Mouse (Mus musculus) heart, adult 2 months (tissue): Measurements from ENCODE around the gene Hs6st1.

Experiments used
- CTCF ChIP-seq: fragments of 200-600 bp; IDR thresholded peaks from 2 replicates; pipeline ENCODE4 v1.8.1; 2022; ENCODE audit warnings: antibody characterized with exemption, mild to moderate bottlenecking, moderate library complexity
- EP300 ChIP-seq: fragments of 200-500 bp; IDR thresholded peaks from 2 replicates; pipeline ENCODE4 v1.6.1; 2011; ENCODE audit warnings: low read depth, low read length, control low read depth; ENCODE audit not compliant: insufficient read depth

DNA sequence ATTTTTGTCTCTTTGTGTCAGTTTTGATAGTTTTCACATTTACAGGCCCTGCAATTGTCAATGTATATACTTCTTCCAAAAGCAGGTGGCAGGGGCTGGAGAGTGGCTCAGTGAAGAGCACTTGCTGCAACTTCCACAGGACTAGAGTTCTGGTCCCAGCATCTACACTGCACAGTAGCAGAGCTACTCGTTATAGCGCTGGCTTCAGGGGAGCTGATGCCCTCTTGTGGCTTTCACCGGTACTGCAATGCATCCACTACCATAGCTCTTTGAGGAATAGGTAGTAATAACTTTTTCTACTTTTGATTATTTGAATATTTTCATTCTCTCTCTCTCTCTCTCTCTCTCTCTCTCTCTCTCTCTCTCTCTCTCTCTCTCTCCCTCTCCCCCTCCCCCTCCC is 66.4 kb downstream of the Hs6st1 start:
- TF ChIP-seq CTCF = peak; percentile 84
- TF ChIP-seq EP300 = peak; percentile 82; the same call in 1 of the 2 replicates
